ENCODE assay signal across 1 mouse cellular context in genomic region chr12:91589847-91590690, GRCm38 (mm10).
TF ChIP-seq lines count a peak whose summit lies in the region.

Gene Gtf2a1, minus strand, starts transcription at chr12:91590487.

TF ChIP-seq in CH12.LX, 34 proteins besides CTCF, POLR2A, EP300 and RAD21 (continued from another document):
- TF ChIP-seq MAFK (IDR thresholded peaks at IDR 0.05; ENCODE audit: insufficient replicate concordance, low read length) (0 out of 2 replicates have a peak, but pooled peaks have one; percentile 62), CHD1 (IDR thresholded peaks at IDR 0.05; ENCODE audit: low read depth, low read length) (no peak), RCOR1 (conservative IDR thresholded peaks at IDR 0.05; ENCODE audit: low read depth, low read length) (0 out of 2 replicates have a peak, but pooled peaks have one; percentile 51), USF2 (conservative IDR thresholded peaks at IDR 0.05; ENCODE audit: low read depth, low read length) (peak; percentile 86), CHD2 (IDR thresholded peaks at IDR 0.05; ENCODE audit: low read length) (peak; percentile 74), UBTF (IDR thresholded peaks at IDR 0.05; ENCODE audit: low read depth, low read length) (peak; percentile 66; the same call in 1 of the 2 replicates), ZMIZ1 (IDR thresholded peaks at IDR 0.05; ENCODE audit: low read depth, low read length) (peak; percentile 100), HCFC1 (IDR thresholded peaks at IDR 0.05; ENCODE audit: low read depth, low read length) (peak; percentile 59), MEF2A (IDR thresholded peaks at IDR 0.05; ENCODE audit: borderline replicate concordance, low read depth, low read length) (peak; percentile 63), IRF4 (IDR thresholded peaks at IDR 0.05; ENCODE audit: low read depth, low read length) (no peak), MAX (IDR thresholded peaks at IDR 0.05; ENCODE audit: low read length) (peak; percentile 97), MYC (IDR thresholded peaks at IDR 0.05; ENCODE audit: low read depth, low read length) (0 out of 2 replicates have a peak, but pooled peaks have one; percentile 60), PAX5 (IDR thresholded peaks at IDR 0.05; ENCODE audit: low read length) (no peak), E2F4 (IDR thresholded peaks at IDR 0.05; ENCODE audit: insufficient replicate concordance, low read depth, low read length) (peak; percentile 90; the same call in 1 of the 2 replicates), MXI1 (IDR thresholded peaks at IDR 0.05; ENCODE audit: low read depth, low read length) (peak; percentile 90), NRF1 (IDR thresholded peaks at IDR 0.05; ENCODE audit: low read depth, low read length) (peak; percentile 80), ZKSCAN1 (IDR thresholded peaks at IDR 0.05; ENCODE audit: borderline replicate concordance, low read depth, low read length) (no peak), ELF1 (IDR thresholded peaks at IDR 0.05; ENCODE audit: low read depth, low read length) (peak; percentile 75), ZNF384 (IDR thresholded peaks at IDR 0.05; ENCODE audit: low read depth, low read length) (no peak), BHLHE40 (IDR thresholded peaks at IDR 0.05; ENCODE audit: low read depth, low read length) (peak; percentile 91), JUND (conservative IDR thresholded peaks at IDR 0.05; ENCODE audit: low read depth, low read length) (no peak), SIN3A (IDR thresholded peaks at IDR 0.05; ENCODE audit: low read length) (peak; percentile 80; the same call in 1 of the 2 replicates)
TF ChIP-seq in CH12.LX: peak in this region for 24.
